Mouse (Mus musculus) myocyte (in vitro differentiated cells): Measurements from ENCODE around the gene Gpr162. TPM values are rescaled to one million over a fixed set of nuclear protein-coding genes. Genes with fewer than 3 reads are reported as not detected.
"Not testable (repeated sequence)": the region's sequence is repeated elsewhere in the genome, so short reads cannot be mapped to it uniquely, and the experiment has no call there.

ENCODE experiments used
- H3K27me3 ChIP-seq: one replicate; pipeline ENCODE4 v1.6.1; 2011; ENCODE audit not compliant: control insufficient read depth, insufficient read depth, insufficient read length
- H3K36me3 ChIP-seq: one replicate; pipeline ENCODE4 v1.6.1; 2011; ENCODE audit not compliant: control insufficient read depth, insufficient read depth
- H3K4me2 ChIP-seq: one replicate; pipeline ENCODE4 v1.6.1; 2011; ENCODE audit warnings: low read depth, control low read depth
- H3K4me3 ChIP-seq: one replicate; pipeline ENCODE4 v1.5.1; 2011; ENCODE audit warnings: mild to moderate bottlenecking, control low read depth, moderate library complexity
- H3K79me2 ChIP-seq: one replicate; pipeline ENCODE4 v1.6.1; 2011; ENCODE audit not compliant: control insufficient read depth, insufficient read depth
- H3ac ChIP-seq: one replicate; pipeline ENCODE4 v1.6.1; 2011; ENCODE audit not compliant: control insufficient read depth, insufficient read length
- CEBPB ChIP-seq: IDR thresholded peaks from 2 replicates; pipeline ENCODE4 v1.6.1; 2011; ENCODE audit warnings: mild to moderate bottlenecking, moderate library complexity; ENCODE audit not compliant: poor library complexity, insufficient read depth, severe bottlenecking
- E2F4 ChIP-seq: IDR thresholded peaks from one replicate; pipeline ENCODE4 v1.6.1; 2011; ENCODE audit warnings: mild to moderate bottlenecking, control low read depth, moderate library complexity; ENCODE audit not compliant: insufficient read depth
- MAX ChIP-seq: IDR thresholded peaks from one replicate; pipeline ENCODE4 v1.6.1; 2011; ENCODE audit warnings: low read depth, mild to moderate bottlenecking, control low read depth
- MYOD1 ChIP-seq, 3 experiments: IDR thresholded peaks; one replicate each; pipeline ENCODE4 v1.6.1; 2011; ENCODE audit warnings: control low read depth in 2 of 3, low read depth in 2 of 3, mild to moderate bottlenecking in 2 of 3, moderate library complexity in 1 of 3; ENCODE audit not compliant: insufficient read length in 2 of 3, control insufficient read depth in 1 of 3
- MYOG ChIP-seq, 3 experiments: IDR thresholded peaks; one replicate each; pipeline ENCODE4 v1.6.1; 2011; ENCODE audit warnings: control low read depth in 2 of 3, low read depth in 2 of 3, mild to moderate bottlenecking in 2 of 3; ENCODE audit not compliant: insufficient read length in 2 of 3, control insufficient read depth in 1 of 3, insufficient read depth in 1 of 3
- POLR2A ChIP-seq: IDR thresholded peaks from one replicate; pipeline ENCODE4 v1.6.1; 2011; ENCODE audit warnings: low read depth, mild to moderate bottlenecking, control low read depth, moderate library complexity; ENCODE audit not compliant: insufficient read length
- POLR2AphosphoS2 ChIP-seq: IDR thresholded peaks from one replicate; pipeline ENCODE4 v1.6.1; 2011; ENCODE audit warnings: low read depth, control low read depth; ENCODE audit not compliant: insufficient read length
- REST ChIP-seq: IDR thresholded peaks from one replicate; pipeline ENCODE4 v1.6.1; 2011; ENCODE audit warnings: mild to moderate bottlenecking, control low read depth, moderate library complexity; ENCODE audit not compliant: insufficient read depth, insufficient read length
- SRF ChIP-seq: IDR thresholded peaks from one replicate; pipeline ENCODE4 v1.6.1; 2011; ENCODE audit warnings: low read depth; ENCODE audit not compliant: control insufficient read depth, insufficient read length
- TCF12 ChIP-seq: IDR thresholded peaks from one replicate; pipeline ENCODE4 v1.6.1; 2011; ENCODE audit warnings: mild to moderate bottlenecking, control low read depth; ENCODE audit not compliant: poor library complexity, insufficient read depth, severe bottlenecking
- TCF3 ChIP-seq: IDR thresholded peaks from one replicate; pipeline ENCODE4 v1.6.1; 2011; ENCODE audit warnings: low read depth, control low read depth; ENCODE audit not compliant: insufficient read length
- USF1 ChIP-seq: IDR thresholded peaks from one replicate; pipeline ENCODE4 v1.6.1; 2011; ENCODE audit warnings: low read depth, mild to moderate bottlenecking, control low read depth, moderate library complexity
- polyA plus RNA-seq: library from polyadenylated mRNA; unstranded; fragments of >200 nt; fragmentation: generic; extraction: Trizol; gene quantifications from one replicate; pipeline ENCODE4 v1.2.1, GENCODE M21; 2012; ENCODE audit warnings: missing spikeins

Gene Gpr162
- polyA plus RNA-seq, 1 experiment: 0.02 TPM

DNA sequence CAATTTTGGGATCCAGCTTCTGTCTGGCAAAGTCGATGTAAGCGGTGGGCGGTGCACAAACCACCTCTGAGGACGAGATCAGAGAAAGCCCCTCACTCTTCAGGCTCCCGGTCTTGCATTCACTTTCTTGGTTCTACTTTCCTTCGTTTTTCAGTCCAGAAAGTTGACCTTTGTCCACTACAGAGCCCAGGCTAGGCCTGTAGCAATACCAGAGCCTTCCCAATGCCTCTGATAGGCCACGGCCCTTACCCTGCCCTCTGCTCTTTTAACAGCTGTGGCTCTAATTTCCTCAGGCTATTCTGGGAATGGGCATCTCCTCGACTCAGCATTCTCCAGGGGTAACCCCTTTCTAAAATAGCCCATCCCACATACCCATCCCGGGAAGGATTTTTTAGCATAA lies 50.9 kb downstream of the Gpr162 start:
- Histone ChIP-seq H3K4me2 (peak overlapping the region; percentile 83), H3K79me2 (peaks cover 29% of the 10 kb centered on the region), H3K27me3 (no peaks in the 10 kb centered on the region), H3ac (peak overlapping the region; percentile 30), H3K36me3 (peaks cover 9% of the 10 kb centered on the region), H3K4me3 (peak overlapping the region; percentile 97)
- TF ChIP-seq MAX (no peak), POLR2A (no peak), POLR2AphosphoS2 (peak; percentile 53), USF1 (no peak), REST (no peak), MYOD1 (IDR thresholded peaks at IDR 0.05; ENCODE audit: control insufficient read depth in 1 of 3, insufficient read length in 2 of 3, low read depth in 2 of 3) (peak in 2 of 3 experiments; percentile 43 to 62), TCF12 (no peak), CEBPB (no peak), MYOG (IDR thresholded peaks at IDR 0.05; ENCODE audit: control insufficient read depth in 1 of 3, insufficient read depth in 1 of 3, insufficient read length in 2 of 3, low read depth in 2 of 3) (peak in 2 of 3 experiments; percentile 77 to 78), TCF3 (no peak), SRF (no peak), E2F4 (no peak)

DNA sequence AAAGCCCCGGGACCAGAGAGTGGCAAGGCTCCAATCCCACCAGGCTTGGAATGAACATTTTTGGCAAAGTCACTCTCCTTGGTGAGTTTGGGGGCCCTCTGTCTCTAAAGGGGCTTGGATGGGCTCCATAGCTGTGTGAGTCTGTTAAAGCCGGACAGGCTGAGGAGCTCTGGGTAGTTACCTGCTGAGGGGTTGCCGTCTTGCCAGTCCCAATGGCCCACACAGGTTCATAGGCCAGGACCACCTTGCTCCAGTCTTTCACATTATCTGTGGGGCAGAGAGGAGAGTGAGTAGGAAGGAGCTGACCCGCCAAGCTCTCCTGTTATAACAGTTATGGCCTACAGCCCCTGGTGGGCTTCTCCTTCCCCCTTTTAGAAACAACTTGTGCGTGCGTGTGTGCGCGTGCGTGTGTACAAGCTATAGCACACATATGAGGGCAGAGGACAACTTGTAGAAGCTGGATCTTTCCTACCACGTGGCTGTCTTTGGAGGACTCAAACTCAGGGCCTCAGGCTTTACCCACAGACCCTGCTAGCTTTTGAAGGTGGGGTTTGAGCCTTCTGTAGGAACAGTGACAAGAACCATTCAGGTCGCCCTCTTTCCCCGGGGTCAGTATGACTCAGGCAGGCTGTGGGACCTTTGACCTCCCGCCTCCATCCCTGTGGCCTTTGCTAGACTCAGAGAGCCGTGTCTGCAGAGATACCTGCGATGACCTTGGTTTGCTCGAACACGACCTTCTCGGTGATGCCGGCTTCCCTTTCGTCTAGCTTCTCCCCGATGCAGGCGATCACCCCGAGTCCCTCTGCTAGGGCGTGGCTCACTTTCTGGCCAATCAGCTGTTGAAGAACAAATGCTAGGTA lies 51.9 kb downstream of the Gpr162 start:
- TF ChIP-seq POLR2AphosphoS2: peak; percentile 10
- no peak for TF ChIP-seq CEBPB
- Histone ChIP-seq H3K4me2 (peak overlapping the region; percentile 83), H3K79me2 (peaks cover 29% of the 10 kb centered on the region), H3K27me3 (no peaks in the 10 kb centered on the region), H3K36me3 (peaks cover 7% of the 10 kb centered on the region), H3K4me3 (peak overlapping the region; percentile 97), H3ac (peak overlapping the region; percentile 30)

DNA sequence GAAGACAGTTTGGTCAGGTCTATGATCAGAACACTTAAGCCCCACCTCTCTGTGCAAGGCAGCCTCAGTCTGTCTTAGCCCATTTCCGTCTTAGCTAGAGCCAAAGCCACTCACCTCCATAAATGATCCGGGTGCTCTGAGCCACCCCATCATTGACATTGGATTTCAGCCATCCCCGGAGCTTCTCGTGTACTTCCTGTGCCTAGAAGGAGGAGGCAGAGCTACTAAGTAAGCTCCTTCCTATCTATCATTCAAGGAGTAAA lies 52.4 kb downstream of the Gpr162 start:
- peaks cover 6% of the 10 kb centered on the region for H3K36me3 ChIP-seq
- no peak overlapping the region for H3ac ChIP-seq
- peak overlapping the region; percentile 83 for H3K4me2 ChIP-seq
- no peaks in the 10 kb centered on the region for H3K27me3 ChIP-seq
- peaks cover 29% of the 10 kb centered on the region for H3K79me2 ChIP-seq
- TF ChIP-seq TCF3 (no peak), MYOG (IDR thresholded peaks at IDR 0.05; ENCODE audit: control insufficient read depth in 1 of 3, insufficient read depth in 1 of 3, insufficient read length in 2 of 3, low read depth in 2 of 3) (no peak), MYOD1 (IDR thresholded peaks at IDR 0.05; ENCODE audit: control insufficient read depth in 1 of 3, insufficient read length in 2 of 3, low read depth in 2 of 3) (no peak), SRF (no peak), TCF12 (no peak), POLR2AphosphoS2 (no peak), E2F4 (no peak), USF1 (no peak), REST (no peak), CEBPB (no peak), MAX (no peak), POLR2A (no peak)
- H3K4me3 ChIP-seq: peak overlapping the region; percentile 97

DNA sequence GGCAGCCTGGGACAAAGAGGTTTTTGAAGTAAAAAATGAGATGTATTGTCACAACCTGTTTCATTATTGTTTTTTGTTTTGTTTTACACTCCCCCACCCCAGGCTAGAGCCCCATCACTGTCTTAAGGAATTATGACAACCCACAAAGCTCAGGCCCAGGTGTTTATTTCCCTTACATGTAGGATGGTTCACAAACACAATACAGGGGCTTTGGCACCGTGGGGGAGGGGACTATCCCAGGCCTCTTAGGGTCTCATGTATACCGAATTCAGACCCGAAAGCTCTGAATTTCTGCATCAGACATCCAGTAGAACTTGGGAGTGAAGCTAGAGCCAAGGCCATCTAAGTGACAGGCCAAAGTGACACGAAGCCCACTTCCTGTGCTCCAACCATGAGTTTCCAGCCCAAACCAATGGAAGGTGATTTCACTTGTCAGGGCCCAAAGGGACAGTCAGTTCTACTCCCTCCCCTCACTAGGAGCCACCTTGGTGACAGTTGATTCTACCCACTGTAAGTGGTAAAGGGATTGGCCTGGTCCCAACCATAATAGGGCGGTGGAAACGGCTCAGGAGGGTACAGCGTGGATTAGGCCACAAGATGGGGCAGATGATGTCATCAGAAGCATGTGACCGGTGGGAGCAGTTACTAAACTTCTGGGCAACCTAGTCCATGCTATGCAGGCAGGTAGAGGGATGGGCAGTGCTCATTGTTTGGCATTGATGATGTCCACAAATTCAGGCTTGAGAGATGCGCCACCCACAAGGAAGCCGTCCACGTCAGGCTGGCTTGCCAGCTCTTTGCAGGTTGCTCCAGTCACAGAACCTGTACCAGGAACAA lies 53.0 kb downstream of the Gpr162 start:
- peak; percentile 39 for TF ChIP-seq POLR2AphosphoS2
- peak; percentile 8 for TF ChIP-seq USF1
- TF ChIP-seq POLR2A: peak; percentile 26

More for the DNA sequence above, 53.0 kb downstream of the Gpr162 start:
- peak overlapping the region; percentile 92 for H3K4me2 ChIP-seq
- not testable (repeated sequence) for H3K27me3 ChIP-seq, H3ac ChIP-seq, H3K36me3 ChIP-seq
- peak overlapping the region; percentile 81 for H3K4me3 ChIP-seq
- peaks cover 29% of the 10 kb centered on the region for H3K79me2 ChIP-seq
